Mouse (Mus musculus) kidney, adult 2 months (tissue): ENCODE measurements at regions not wholly inside any gene's neighbourhood (a gene's known extent, or its start where the extent isn't known, plus 50 kb on each side); places are given as distances from the start of the nearest gene placed in this dataset.

Experiments
- DNase-seq: peaks from one replicate; pipeline ENCODE4 v3.0.0; 2021
- H3K27ac ChIP-seq: fragments of 200-500 bp; 2 replicates; pipeline ENCODE4 v1.5.1; 2012; ENCODE audit warnings: low read depth, low read length, control low read depth, inconsistent platforms; ENCODE audit not compliant: insufficient read depth
- H3K27me3 ChIP-seq: fragments of 200-500 bp; replicated peaks from 2 replicates; pipeline ENCODE4 v1.6.1; 2012; ENCODE audit warnings: mild to moderate bottlenecking, moderate library complexity, low read length, inconsistent platforms; ENCODE audit not compliant: control insufficient read depth, insufficient read depth
- H3K36me3 ChIP-seq: fragments of 200-500 bp; 2 replicates; pipeline ENCODE4 v1.6.1; 2012; ENCODE audit warnings: mild to moderate bottlenecking, moderate library complexity, low read length, inconsistent platforms; ENCODE audit not compliant: control insufficient read depth, insufficient read depth
- H3K4me1 ChIP-seq: fragments of 200-500 bp; 2 replicates; pipeline ENCODE4 v1.6.1; 2011; ENCODE audit warnings: low read length; ENCODE audit not compliant: control insufficient read depth, insufficient read depth
- H3K4me3 ChIP-seq: fragments of 200-500 bp; 2 replicates; pipeline ENCODE4 v1.5.1; 2011; ENCODE audit warnings: mild to moderate bottlenecking, low read depth, low read length, control low read depth; ENCODE audit not compliant: insufficient read depth
- CTCF ChIP-seq: fragments of 200-500 bp; conservative IDR thresholded peaks from 2 replicates; pipeline ENCODE4 v1.5.1; 2011; ENCODE audit warnings: low read depth, mild to moderate bottlenecking, control low read depth, low read length, moderate library complexity, mixed read lengths; ENCODE audit not compliant: insufficient read depth, insufficient read length
- POLR2A ChIP-seq: fragments of 200-500 bp; IDR thresholded peaks from one replicate; pipeline ENCODE4 v1.6.1; 2011; ENCODE audit warnings: low read depth, low read length, control low read depth
- WGBS: fragments of 180-500 bp; shearing (Covaris S2); methylation state at CpG from one replicate; pipeline ENCODE4 v1.1.7; 2018; 5-methylcytosine and 5-hydroxymethylcytosine counted together

DNA sequence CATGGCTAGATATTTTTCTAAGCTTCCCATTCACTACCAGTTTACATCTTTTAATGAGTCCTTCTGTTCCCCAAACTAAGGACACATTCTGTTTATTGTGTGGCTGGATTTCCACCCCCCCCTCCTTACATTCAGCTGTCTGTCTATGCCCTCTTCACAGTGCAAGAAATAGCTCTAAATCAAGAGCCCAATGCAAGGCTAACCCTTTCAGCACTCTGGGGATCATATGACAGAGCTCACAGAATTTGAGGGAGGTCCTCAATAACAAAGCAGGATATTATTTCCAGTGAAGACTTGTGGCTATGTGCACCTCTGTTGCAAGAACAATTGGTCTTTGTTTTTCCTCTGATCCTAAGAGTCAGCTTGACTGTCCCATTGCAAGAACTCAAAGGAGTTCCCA, 874.1 kb upstream of the Gje1 start:
- Histone ChIP-seq H3K27ac (no peak overlapping the region), H3K36me3 (no peaks in the 10 kb centered on the region), H3K4me3 (no peak overlapping the region), H3K4me1 (no peaks in the 10 kb centered on the region), H3K27me3 (no peaks in the 10 kb centered on the region)
- no peak for DNase-seq
- TF ChIP-seq POLR2A (no peak), CTCF (no peak)

DNA sequence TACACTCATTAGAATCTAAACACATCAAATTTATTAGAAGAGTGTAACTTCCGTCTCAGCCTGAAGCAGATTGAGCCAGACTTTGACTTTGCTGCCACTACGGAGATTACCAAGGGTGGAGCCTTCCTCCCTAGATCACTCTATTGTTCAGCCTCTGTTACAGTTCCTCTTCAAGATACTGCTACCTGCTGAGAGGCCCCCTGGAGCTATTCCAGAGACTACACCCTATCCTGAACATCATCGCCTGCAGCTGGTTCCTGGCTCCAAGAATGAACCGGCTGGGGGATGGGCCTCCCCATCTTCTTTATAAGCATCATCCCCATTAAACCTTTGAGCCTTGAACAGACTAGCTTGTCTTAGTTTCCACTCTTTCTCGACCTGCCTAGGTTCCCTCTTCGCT, 868.1 kb upstream of the Gje1 start:
- DNase-seq = no peak

DNA sequence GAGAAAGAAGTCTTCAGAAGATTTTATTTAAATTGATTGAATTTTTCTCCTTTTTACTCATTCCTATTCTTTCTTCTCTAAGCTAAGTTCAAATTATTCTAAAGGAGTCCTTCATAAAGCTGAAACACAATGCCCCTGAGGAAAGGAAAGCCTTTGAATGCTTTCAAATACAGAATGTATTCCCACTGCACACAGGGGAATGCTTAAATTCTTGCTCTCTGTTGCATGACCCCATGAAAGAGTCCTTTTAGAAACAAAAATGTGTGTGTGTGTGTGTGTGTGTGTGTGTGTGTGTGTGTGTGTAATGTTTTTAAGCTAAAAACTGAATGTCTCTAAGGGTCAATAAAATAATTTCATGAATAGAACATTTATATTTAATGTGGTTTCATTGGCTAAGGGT, 846.1 kb upstream of the Gje1 start:
- H3K4me3 ChIP-seq = no peak overlapping the region
- no peaks in the 10 kb centered on the region for H3K36me3 ChIP-seq
- no peak overlapping the region for H3K27ac ChIP-seq
- no peak for TF ChIP-seq CTCF
- no peak for TF ChIP-seq POLR2A
- no peak for DNase-seq
- H3K27me3 ChIP-seq = no peaks in the 10 kb centered on the region
- H3K4me1 ChIP-seq = no peaks in the 10 kb centered on the region

More for the DNA sequence above, 868.1 kb upstream of the Gje1 start:
- H3K4me3 ChIP-seq = no peak overlapping the region
- no peak for TF ChIP-seq CTCF
- no peak for TF ChIP-seq POLR2A
- H3K36me3 ChIP-seq = no peaks in the 10 kb centered on the region
- H3K27me3 ChIP-seq = no peaks in the 10 kb centered on the region
- no peak overlapping the region for H3K27ac ChIP-seq
- no peaks in the 10 kb centered on the region for H3K4me1 ChIP-seq
- WGBS = 69% methylated on average over 6 of the region's 6 CpGs

DNA sequence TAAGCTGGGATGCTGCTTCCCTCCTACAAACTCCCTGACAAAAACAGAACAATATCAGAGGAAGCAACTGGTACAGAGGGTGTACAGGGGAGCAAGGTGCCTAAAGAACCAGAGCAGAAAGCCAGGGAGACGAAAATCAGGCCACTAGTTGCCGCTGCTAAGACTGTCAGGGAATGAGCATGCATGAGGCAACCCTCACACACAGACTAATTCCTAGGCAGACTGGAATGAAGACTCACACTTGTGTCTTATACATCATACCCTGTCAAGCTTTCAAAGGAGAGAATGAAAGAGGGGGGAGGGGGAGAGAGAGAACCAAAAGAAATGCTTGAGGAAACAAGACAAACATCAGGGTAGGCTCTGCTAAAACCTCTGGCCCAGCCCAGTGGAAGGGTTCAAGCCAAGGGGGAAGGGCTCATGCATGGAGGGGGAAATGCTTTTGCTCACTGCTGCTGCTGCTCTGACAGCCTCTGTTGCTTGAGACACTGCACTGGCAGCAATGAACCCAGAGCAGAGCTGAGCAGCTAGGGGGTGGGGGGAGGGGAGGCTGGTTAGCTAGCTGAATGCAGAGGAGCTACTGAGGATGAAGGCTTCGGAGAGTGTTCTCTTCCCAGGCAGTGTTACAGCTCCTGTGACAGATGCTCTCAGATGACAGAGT, 835.5 kb upstream of the Gje1 start:
- no peak for DNase-seq
- Histone ChIP-seq H3K27ac (no peak overlapping the region), H3K27me3 (no peaks in the 10 kb centered on the region), H3K36me3 (no peaks in the 10 kb centered on the region), H3K4me3 (no peak overlapping the region), H3K4me1 (no peaks in the 10 kb centered on the region)
- TF ChIP-seq CTCF (no peak), POLR2A (no peak)
- 68% methylated on average over 3 of the region's 3 CpGs for WGBS

DNA sequence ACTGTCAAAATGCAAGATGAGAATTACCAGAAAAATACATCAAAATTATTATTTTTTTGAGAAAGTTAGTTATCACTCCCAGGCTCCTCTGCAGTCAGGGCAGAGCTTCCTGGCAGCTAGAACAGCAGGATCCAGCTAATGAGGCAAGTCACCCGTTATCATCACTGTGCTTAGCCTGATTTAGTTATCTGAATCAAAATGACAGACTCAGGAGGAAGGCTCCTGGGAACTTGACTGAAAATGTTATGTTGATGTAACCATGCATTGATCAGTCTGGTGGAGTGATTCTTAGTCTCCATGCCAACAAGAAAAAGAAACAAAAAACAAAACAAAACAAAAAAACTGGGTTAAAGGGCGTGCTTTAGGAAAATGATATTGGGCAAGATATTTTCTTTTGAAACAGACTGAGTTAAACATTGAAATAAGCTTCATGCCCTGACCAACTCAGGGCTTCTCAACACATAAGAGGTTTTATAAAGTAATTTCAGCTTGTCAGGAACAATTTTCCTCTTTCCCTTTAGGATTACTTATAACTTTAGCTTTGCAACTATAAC, 823.9 kb upstream of the Gje1 start:
- 57% methylated on average over 2 of the region's 2 CpGs for WGBS
- no peaks in the 10 kb centered on the region for H3K36me3 ChIP-seq
- no peak overlapping the region for H3K4me3 ChIP-seq
- H3K4me1 ChIP-seq = no peaks in the 10 kb centered on the region
- DNase-seq = no peak
- no peak overlapping the region for H3K27ac ChIP-seq
- H3K27me3 ChIP-seq = no peaks in the 10 kb centered on the region
- TF ChIP-seq POLR2A (no peak), CTCF (no peak)

DNA sequence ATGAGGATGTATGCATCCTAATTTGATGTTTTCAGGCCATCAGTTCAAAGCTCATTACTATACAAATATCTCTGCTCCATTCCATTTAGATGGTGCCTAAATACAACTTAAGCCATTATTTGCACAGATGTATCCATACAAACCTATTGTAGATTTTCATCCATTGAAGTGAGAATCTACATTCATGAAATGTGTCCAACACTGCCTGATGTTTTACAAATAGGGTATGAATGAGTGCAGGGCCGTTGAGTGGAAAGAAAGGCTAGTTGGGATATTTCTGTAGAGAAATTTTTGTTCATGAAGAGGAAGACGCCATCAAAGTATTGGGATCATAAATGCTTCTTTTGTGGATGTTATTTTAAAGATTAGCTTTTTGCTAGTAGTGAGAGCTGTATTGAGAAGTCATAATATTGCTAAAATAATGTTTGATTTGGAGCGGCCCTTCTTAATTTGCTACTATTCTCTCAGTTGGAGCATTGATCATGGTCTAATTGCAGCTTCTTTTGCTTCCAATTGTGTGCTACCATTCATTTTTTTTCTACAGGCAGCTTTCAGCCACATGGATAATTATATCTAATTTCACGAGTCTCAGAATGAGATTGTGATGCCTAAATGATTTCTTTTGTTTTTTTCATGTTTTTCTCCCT, 822.9 kb upstream of the Gje1 start:
- H3K4me1 ChIP-seq = no peaks in the 10 kb centered on the region
- DNase-seq = no peak
- WGBS = 92% methylated on average over 4 of the region's 4 CpGs
- H3K36me3 ChIP-seq = no peaks in the 10 kb centered on the region
- no peak overlapping the region for H3K27ac ChIP-seq
- no peak overlapping the region for H3K4me3 ChIP-seq
- no peaks in the 10 kb centered on the region for H3K27me3 ChIP-seq
- TF ChIP-seq CTCF = no peak
- no peak for TF ChIP-seq POLR2A

DNA sequence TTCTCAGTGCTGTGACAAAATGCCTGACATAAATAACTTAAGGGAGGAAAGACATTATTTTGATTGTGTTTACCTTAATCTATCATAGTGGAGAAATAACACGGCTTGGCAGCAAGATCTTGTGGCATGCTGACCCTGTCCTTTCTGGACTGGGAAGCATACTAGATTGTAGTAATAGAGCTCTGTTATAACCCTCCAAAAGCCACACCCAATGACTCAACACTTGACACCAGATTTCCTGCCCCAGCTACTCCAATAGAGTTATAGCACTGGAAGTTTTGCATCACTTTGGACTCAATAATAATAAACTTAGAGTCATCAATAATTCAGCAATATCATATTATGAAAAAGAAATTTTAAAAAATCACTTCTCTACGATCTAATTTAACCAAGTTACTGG, 818.0 kb upstream of the Gje1 start:
- no peak overlapping the region for H3K4me3 ChIP-seq
- 48% methylated on average over 2 of the region's 2 CpGs for WGBS
- H3K4me1 ChIP-seq = no peaks in the 10 kb centered on the region
- H3K27ac ChIP-seq = no peak overlapping the region
- no peaks in the 10 kb centered on the region for H3K36me3 ChIP-seq
- TF ChIP-seq CTCF (no peak), POLR2A (no peak)
- H3K27me3 ChIP-seq = no peaks in the 10 kb centered on the region
- DNase-seq = no peak
